Mouse (Mus musculus): Measurements from ENCODE around the gene Ptprg. TPM values are rescaled to one million over a fixed set of nuclear protein-coding genes. Genes with fewer than 3 reads are reported as not detected.

Gene Ptprg
- polyA plus RNA-seq, 1 experiment from 2014 or later = 45.9 TPM

- no peak overlapping the region for H3K9ac ChIP-seq
- peaks cover 49% of the 10 kb centered on the region for H3K4me1 ChIP-seq (replicated peaks)
- H3K4me3 ChIP-seq = no peak overlapping the region
- peak overlapping the region; percentile 59 for H3K27ac ChIP-seq (replicated peaks)
- peak; percentile 74 for ATAC-seq (ENCODE audit: low read depth)
- 15% methylated on average over 4 of the region's 4 CpGs for WGBS
- H3K9me3 ChIP-seq = no peaks in the 10 kb centered on the region
- no peaks in the 10 kb centered on the region for H3K27me3 ChIP-seq
- no peaks in the 10 kb centered on the region for H3K36me3 ChIP-seq
- no peak overlapping the region for H3K4me2 ChIP-seq
Measured at GRCm38 (mm10) chr14:12079833-12080401, 526.6 kb downstream of the Ptprg start.

GRCm38 (mm10) chr14:12082131-12082921, 529.0 kb downstream of the Ptprg start:
- no peaks in the 10 kb centered on the region for H3K36me3 ChIP-seq
- peaks cover 49% of the 10 kb centered on the region for H3K4me1 ChIP-seq (replicated peaks)
- no peaks in the 10 kb centered on the region for H3K27me3 ChIP-seq
- no peak overlapping the region for H3K4me2 ChIP-seq
- 0 out of 2 replicates have a peak overlapping the region, but pooled peaks have one; percentile 42 for H3K27ac ChIP-seq (replicated peaks)
- H3K4me3 ChIP-seq = no peak overlapping the region
- no peak for ATAC-seq (ENCODE audit: low read depth)
- WGBS = 13% methylated on average over 6 of the region's 6 CpGs
- H3K9me3 ChIP-seq = no peaks in the 10 kb centered on the region
- H3K9ac ChIP-seq = 0 out of 2 replicates have a peak overlapping the region, but pooled peaks have one; percentile 2

- no peaks in the 10 kb centered on the region for H3K9me3 ChIP-seq
- H3K27ac ChIP-seq (replicated peaks) = no peak overlapping the region
- no peak overlapping the region for H3K9ac ChIP-seq
- no peaks in the 10 kb centered on the region for H3K36me3 ChIP-seq
- H3K4me2 ChIP-seq = no peak overlapping the region
- H3K27me3 ChIP-seq = no peaks in the 10 kb centered on the region
- peaks cover 42% of the 10 kb centered on the region for H3K4me1 ChIP-seq (replicated peaks)
- WGBS = 79% methylated on average over 4 of the region's 4 CpGs
- no peak for ATAC-seq (ENCODE audit: low read depth)
- no peak overlapping the region for H3K4me3 ChIP-seq
Measured at GRCm38 (mm10) chr14:12084076-12084475, 530.7 kb downstream of the Ptprg start.

- H3K4me1 ChIP-seq (replicated peaks) = peaks cover 35% of the 10 kb centered on the region
- WGBS = 80% methylated on average over 4 of the region's 4 CpGs
- H3K4me3 ChIP-seq = no peak overlapping the region
- no peak for ATAC-seq (ENCODE audit: low read depth)
- no peaks in the 10 kb centered on the region for H3K27me3 ChIP-seq
- H3K9me3 ChIP-seq = no peaks in the 10 kb centered on the region
- H3K27ac ChIP-seq (replicated peaks) = no peak overlapping the region
- no peak overlapping the region for H3K4me2 ChIP-seq
- H3K36me3 ChIP-seq = no peaks in the 10 kb centered on the region
- H3K9ac ChIP-seq = no peak overlapping the region
Measured at GRCm38 (mm10) chr14:12085078-12085477, 531.7 kb downstream of the Ptprg start.

GRCm38 (mm10) chr14:12086167-12086566, 532.8 kb downstream of the Ptprg start:
- 73% methylated on average over 5 of the region's 5 CpGs for WGBS
- no peak for ATAC-seq (ENCODE audit: low read depth)
- Histone ChIP-seq H3K27me3 (no peaks in the 10 kb centered on the region), H3K4me3 (no peak overlapping the region), H3K9me3 (no peaks in the 10 kb centered on the region), H3K4me1 (replicated peaks) (peaks cover 34% of the 10 kb centered on the region), H3K36me3 (no peaks in the 10 kb centered on the region), H3K27ac (replicated peaks) (no peak overlapping the region), H3K9ac (no peak overlapping the region), H3K4me2 (no peak overlapping the region)

GRCm38 (mm10) chr14:12089954-12090353, 536.6 kb downstream of the Ptprg start:
- peaks cover 21% of the 10 kb centered on the region for H3K4me1 ChIP-seq (replicated peaks)
- no peak overlapping the region for H3K27ac ChIP-seq (replicated peaks)
- H3K9ac ChIP-seq = no peak overlapping the region
- no peaks in the 10 kb centered on the region for H3K27me3 ChIP-seq
- no peaks in the 10 kb centered on the region for H3K9me3 ChIP-seq
- no peak overlapping the region for H3K4me2 ChIP-seq
- H3K4me3 ChIP-seq = no peak overlapping the region
- no peaks in the 10 kb centered on the region for H3K36me3 ChIP-seq
- 0 out of 2 replicates have a peak, but pooled peaks have one; percentile 9 for ATAC-seq (ENCODE audit: low read depth)

GRCm38 (mm10) chr14:12091730-12092129, 538.4 kb downstream of the Ptprg start:
- Histone ChIP-seq H3K36me3 (no peaks in the 10 kb centered on the region), H3K4me2 (no peak overlapping the region), H3K27me3 (no peaks in the 10 kb centered on the region), H3K4me3 (no peak overlapping the region), H3K27ac (replicated peaks) (no peak overlapping the region), H3K4me1 (replicated peaks) (peaks cover 21% of the 10 kb centered on the region), H3K9ac (no peak overlapping the region), H3K9me3 (no peaks in the 10 kb centered on the region)
- WGBS = 66% methylated on average over 3 of the region's 3 CpGs
- 0 out of 2 replicates have a peak, but pooled peaks have one; percentile 56 for ATAC-seq (ENCODE audit: low read depth)

- Histone ChIP-seq H3K4me2 (no peak overlapping the region), H3K27me3 (no peaks in the 10 kb centered on the region), H3K4me3 (no peak overlapping the region), H3K27ac (replicated peaks) (no peak overlapping the region), H3K9me3 (no peaks in the 10 kb centered on the region), H3K36me3 (no peaks in the 10 kb centered on the region), H3K9ac (no peak overlapping the region), H3K4me1 (replicated peaks) (peaks cover 9% of the 10 kb centered on the region; the same call in 1 of the 2 replicates)
- WGBS = 34% methylated on average over 12 of the region's 12 CpGs
- ATAC-seq (ENCODE audit: low read depth) = peak; percentile 54; the same call in 1 of the 2 replicates
Measured at GRCm38 (mm10) chr14:12099390-12100333, 546.3 kb downstream of the Ptprg start.

GRCm38 (mm10) chr14:12102389-12103325, 549.3 kb downstream of the Ptprg start:
- WGBS = 66% methylated on average over 11 of the region's 11 CpGs
- ATAC-seq (ENCODE audit: low read depth) = no peak

GRCm38 (mm10) chr14:12104297-12105155, 551.2 kb downstream of the Ptprg start:
- H3K27me3 ChIP-seq = no peaks in the 10 kb centered on the region
- no peak for ATAC-seq (ENCODE audit: low read depth)
- no peak overlapping the region for H3K4me3 ChIP-seq
- no peak overlapping the region for H3K4me2 ChIP-seq
- 85% methylated on average over 12 of the region's 12 CpGs for WGBS
- H3K27ac ChIP-seq (replicated peaks) = no peak overlapping the region
- H3K9ac ChIP-seq = no peak overlapping the region
- no peaks in the 10 kb centered on the region for H3K9me3 ChIP-seq
- peaks cover 6% of the 10 kb centered on the region; the same call in 1 of the 2 replicates for H3K4me1 ChIP-seq (replicated peaks)
- H3K36me3 ChIP-seq = no peaks in the 10 kb centered on the region

More at GRCm38 (mm10) chr14:12102389-12103325, 549.3 kb downstream of the Ptprg start:
- Histone ChIP-seq H3K9ac (no peak overlapping the region), H3K27ac (replicated peaks) (no peak overlapping the region), H3K36me3 (no peaks in the 10 kb centered on the region), H3K27me3 (no peaks in the 10 kb centered on the region), H3K9me3 (no peaks in the 10 kb centered on the region), H3K4me1 (replicated peaks) (peaks cover 9% of the 10 kb centered on the region; the same call in 1 of the 2 replicates), H3K4me3 (no peak overlapping the region), H3K4me2 (no peak overlapping the region)

All from neural tube, embryonic 13.5 days (tissue).